Mouse (Mus musculus): Measurements from ENCODE around the gene Spats1.
"Not testable (repeated sequence)": the region's sequence is repeated elsewhere in the genome, so short reads cannot be mapped to it uniquely, and the experiment has no call there.

Gene Spats1

DNA sequence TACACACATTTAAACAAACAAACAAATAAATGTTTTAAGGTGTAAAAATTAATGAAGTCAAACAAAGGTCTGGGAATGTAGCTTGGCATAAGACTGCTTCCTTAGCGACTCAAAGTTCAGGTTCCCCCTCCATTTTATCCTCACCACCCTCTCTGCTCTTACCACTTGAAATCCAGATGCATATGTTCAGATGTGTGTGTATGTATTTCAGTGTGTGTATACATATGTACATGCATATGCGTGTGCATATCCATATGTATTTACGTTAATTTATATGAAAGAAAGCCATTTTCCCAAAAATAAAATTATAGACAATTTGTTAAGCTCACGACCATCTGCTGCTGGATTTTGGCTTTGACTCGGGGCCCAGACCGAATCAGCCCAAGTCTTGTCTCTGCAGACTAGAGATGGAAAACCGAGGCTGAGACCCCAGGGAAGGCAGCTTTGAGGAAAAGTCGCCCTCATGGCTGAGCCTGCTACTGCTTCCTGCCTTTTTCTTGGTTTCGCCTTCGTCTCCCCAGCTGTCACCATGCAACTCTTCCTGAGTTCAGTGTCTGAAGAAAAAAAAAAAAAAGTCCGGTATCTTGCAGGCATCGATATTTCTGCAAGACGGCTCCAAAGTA lies 15.4 kb upstream of the Spats1 start:
- CTCF ChIA-PET = interaction anchor here (0.6 kb wide), 1 partner anchor 20 kb away, joined by 5 read pairs; no protein-coding TSS in a partner anchor

DNA sequence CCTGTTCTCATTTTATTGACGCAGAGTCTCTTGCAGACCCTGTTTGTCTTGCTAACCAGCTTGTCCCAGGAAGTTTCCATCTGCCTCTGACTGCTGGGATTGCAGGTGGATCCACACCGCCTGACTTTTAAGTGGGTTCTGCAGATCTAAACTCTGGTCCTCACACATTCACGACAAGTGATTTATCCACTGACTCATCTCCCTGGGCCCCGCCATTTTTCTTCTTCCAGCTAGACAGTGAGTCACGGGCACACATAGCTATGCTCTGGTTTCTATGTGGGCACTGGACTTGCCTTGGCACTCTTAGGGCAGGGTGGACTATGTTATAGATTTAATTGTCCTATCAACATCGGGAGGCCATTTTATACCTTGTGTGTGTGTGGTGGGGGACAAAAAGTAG lies 14.5 kb upstream of the Spats1 start:
- CTCF ChIA-PET = no interaction called here

DNA sequence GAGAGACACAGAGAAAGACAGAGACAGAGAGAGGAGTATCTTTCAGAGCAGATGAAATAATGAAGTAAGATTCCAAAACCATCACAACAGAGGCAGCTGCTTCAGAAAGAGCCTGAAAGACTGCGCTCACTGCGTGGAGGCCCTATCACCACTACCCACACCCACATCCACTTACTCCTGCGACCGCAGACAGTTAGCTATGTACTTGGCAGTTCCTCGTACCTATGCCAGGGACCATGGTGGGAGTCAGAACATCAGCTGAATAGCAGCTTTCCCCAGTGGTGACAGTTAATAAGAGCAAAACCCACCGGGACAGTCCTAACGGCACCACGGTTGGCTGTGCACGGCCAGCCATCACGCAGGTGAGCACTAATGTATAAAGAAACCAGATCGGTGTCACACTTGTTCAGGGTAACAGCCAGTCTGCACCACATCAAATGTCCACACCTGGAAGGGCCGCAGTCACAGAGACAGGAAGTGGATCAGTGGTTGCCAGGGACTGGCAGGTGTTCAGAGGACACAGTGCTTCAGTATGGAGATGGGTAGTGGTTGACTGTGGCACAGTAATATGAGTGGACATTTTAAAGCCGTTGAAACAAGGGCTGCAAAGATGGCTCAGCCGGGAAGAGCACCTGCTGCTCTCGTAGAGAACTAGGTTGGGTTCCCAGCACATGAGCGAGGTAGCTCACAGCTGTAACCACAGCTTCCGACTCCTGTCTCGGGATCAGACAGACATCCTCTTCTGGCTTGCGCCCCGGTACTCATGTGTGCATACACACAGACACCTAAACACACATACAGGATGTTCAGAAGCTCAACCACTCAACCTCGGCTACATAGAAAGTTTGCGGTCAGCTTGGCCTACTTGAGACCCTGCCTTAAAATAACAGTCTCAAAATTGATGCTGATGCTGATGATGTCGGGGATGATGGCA lies 13.4 kb upstream of the Spats1 start:
- CTCF ChIA-PET = no interaction called here

- CTCF ChIA-PET = no interaction called here
Observed at GRCm38 (mm10) chr17:45487216-45487615, 12.0 kb upstream of the Spats1 start.

DNA sequence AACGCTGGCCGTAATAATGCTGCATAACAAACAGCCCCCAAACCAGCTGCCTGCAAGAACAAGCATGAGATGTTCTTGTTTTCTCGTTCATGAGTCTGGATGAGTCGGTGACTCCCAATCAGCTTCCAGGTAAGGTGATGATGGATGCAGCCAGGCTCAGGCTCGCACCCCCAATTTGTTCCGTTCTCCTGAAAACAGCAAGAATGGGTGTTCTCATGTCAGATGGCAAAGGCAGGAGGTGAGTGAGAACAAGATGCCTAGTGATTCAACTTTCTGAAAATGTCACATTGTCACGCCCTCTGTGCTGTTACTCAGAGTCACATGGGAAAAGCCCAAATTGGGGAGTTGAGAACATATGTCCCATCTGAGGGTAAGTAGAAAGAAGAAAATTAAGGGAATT lies 10.4 kb upstream of the Spats1 start:
- CTCF ChIA-PET = no interaction called here

GRCm38 (mm10) chr17:45480429-45480828 lies 5.2 kb upstream of the Spats1 start:
- CTCF ChIA-PET = interaction anchor here (0.6 kb wide), 1 partner anchor 74 kb away, joined by 11 read pairs; no protein-coding TSS in a partner anchor

- CTCF ChIA-PET = interaction anchor here (0.6 to 1.2 kb wide), 6 partner anchors 9 to 1127 kb away, joined by 3 to 4 read pairs (median 3); no protein-coding TSS in a partner anchor
Observed at GRCm38 (mm10) chr17:45478234-45478825, 3.1 kb upstream of the Spats1 start.

- CTCF ChIA-PET = no interaction called here
Observed at GRCm38 (mm10) chr17:45474146-45474545, 1.1 kb downstream of the Spats1 start.

- CTCF ChIA-PET = no interaction called here
Observed at GRCm38 (mm10) chr17:45473667-45474066, 1.5 kb downstream of the Spats1 start.

GRCm38 (mm10) chr17:45470726-45471125 lies 4.5 kb downstream of the Spats1 start:
- CTCF ChIA-PET = no interaction called here

- CTCF ChIA-PET = no interaction called here
Observed at GRCm38 (mm10) chr17:45468302-45468701, 6.9 kb downstream of the Spats1 start.

DNA sequence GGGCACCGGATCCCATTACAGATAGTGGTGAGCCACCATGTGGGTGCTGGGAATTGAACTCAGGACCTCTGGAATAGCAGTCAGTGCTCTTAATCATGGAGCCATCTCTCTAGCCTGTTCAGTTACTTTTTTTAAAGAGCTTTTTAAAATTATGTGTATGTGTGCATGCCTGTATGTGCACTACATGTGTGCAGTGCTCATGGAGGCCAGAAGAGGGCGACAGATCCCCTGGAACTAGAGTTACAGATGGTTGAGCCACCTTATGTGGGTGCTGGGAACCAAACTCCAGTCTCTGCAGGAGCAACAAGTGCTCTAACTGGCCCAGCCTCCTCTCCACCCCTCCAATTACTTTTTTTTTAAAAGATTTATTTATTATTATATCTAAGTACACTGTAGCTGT lies 8.5 kb downstream of the Spats1 start:
- CTCF ChIA-PET = no interaction called here

DNA sequence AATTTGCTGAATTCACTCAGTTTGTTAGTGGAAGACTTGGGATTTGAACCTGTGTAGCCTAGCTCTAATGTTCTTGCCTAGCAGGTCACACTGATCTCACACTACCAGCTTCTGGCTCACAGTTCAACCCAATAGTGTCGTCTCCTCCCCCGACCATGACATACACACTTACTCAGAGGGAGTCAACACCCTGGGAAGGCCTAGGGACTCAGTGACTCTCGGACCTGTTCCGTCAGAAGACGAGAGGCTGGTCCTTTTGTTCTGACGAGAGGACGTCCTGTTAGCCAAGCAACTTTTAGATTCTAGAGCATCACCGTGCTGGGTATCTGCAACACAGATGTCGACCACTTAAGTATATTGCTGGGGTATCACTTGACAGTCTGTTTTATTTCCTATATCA lies 11.0 kb downstream of the Spats1 start:
- CTCF ChIA-PET = no interaction called here

DNA sequence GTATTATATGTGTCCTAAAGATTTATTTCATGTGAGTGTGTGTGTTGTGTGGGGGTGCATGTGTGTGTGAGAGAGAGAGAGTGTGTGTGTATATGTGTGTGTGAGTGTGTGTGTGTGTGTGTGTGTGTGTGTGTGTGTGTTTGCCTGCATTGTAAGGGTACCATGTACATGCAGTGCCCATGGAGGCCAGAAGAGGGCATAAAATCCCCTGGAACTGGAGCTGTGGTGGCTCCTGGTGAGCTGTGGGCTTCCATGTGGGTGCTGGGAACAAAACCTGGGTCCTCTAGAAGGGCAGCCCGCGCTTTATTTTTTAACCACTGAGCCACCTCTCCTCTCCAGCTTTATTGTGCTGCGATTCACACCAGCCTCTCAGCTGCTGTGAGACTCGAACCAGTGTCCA lies 12.7 kb downstream of the Spats1 start:
- CTCF ChIA-PET = no interaction called here

DNA sequence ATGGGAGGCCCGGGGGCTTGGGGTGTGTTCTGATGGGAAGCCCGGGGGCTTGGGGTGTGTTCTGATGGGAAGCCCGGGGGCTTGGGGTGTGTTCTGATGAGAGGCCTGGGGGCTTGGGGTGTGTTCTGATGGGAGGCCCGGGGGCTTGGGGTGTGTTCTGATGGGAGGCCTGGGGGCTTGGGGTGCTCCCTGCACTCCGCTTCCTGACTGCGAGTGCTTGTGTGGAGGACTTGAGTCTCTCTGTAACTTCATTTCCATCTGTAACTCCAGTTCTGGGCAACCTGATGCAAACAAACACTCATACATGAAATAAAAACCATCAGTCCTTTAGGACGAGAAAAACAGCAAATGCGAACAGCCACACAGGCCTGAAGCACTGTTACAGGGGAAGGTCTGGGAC lies 16.2 kb downstream of the Spats1 start:
- CTCF ChIA-PET = no interaction called here

GRCm38 (mm10) chr17:45458516-45458915 lies 16.7 kb downstream of the Spats1 start:
- CTCF ChIA-PET = no interaction called here

- CTCF ChIA-PET = no interaction called here
Observed at GRCm38 (mm10) chr17:45457487-45457886, 17.7 kb downstream of the Spats1 start.

- CTCF ChIA-PET = no interaction called here
Observed at GRCm38 (mm10) chr17:45456260-45457152, 18.7 kb downstream of the Spats1 start.

DNA sequence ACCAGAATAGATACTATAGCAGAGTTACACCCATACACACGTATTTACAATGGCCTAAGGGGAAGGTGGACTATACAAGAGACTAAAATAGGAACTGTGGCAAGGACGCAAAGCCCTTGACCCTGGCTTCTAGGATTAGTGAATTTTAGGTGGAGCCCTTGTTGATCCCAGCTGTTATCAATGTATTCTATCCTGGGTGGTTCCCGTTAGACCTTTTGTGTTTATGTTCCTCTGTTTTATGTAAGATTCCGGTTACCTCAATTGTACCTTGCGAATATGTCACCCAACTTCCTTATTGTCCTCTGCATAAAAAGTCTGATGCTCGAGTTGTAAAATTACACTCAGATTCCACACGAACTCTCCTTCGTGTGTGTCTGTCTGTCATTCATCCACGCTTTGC lies 19.4 kb downstream of the Spats1 start:
- CTCF ChIA-PET = not testable (repeated sequence)

GRCm38 (mm10) chr17:45454794-45455193 lies 20.4 kb downstream of the Spats1 start:
- CTCF ChIA-PET = no interaction called here

DNA sequence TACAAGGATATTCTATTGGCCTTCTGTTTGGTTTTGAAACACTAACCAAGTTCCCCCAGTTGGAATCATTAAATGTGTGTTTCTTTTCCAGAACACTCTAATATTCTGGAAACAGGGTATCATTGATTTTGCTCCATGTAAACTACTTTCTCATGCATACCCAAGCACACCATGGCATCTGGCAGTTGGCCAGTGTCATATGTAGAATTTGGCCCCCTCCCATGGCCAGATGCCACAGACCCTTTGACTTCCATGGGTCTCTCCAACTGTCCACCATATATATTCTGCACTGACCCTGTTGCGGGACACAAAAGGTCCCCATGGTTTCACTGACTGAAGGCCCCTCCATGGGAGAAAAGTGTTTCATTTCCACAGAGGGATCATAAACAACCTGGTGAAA lies 22.9 kb downstream of the Spats1 start:
- CTCF ChIA-PET = no interaction called here

- CTCF ChIA-PET = interaction anchor here (0.6 kb wide), 1 partner anchor 582 kb away, joined by 3 read pairs; the partner anchor contains the start of gene Vegfa
Observed at GRCm38 (mm10) chr17:45450153-45450552, 25.1 kb downstream of the Spats1 start.

Data from spleen, embryonic (tissue).